Mouse (Mus musculus) CH12.LX (cell line): Measurements from ENCODE around the gene Cyfip2.

Source experiments
- CTCF ChIP-seq, 2 experiments: IDR thresholded peaks in 1 of 2; conservative IDR thresholded peaks in 1 of 2; 2 replicates each; pipeline ENCODE4 v1.5.1; 2011 to 2012; ENCODE audit warnings: low read depth in 2 of 2, low read length in 2 of 2, improper control_type of control experiment in 1 of 2, inconsistent platforms in 1 of 2, mild to moderate bottlenecking in 1 of 2, moderate library complexity in 1 of 2
- E2F4 ChIP-seq: IDR thresholded peaks from 2 replicates; pipeline ENCODE4 v1.6.1; 2011; ENCODE audit warnings: low read depth, low read length, improper control_type of control experiment; ENCODE audit not compliant: insufficient replicate concordance
- EP300 ChIP-seq: IDR thresholded peaks from 2 replicates; pipeline ENCODE4 v1.6.1; 2011; ENCODE audit warnings: low read length, improper control_type of control experiment
- GABPA ChIP-seq: IDR thresholded peaks from 2 replicates; pipeline ENCODE4 v1.6.1; 2012; ENCODE audit warnings: low read depth, low read length, improper control_type of control experiment, inconsistent platforms; ENCODE audit not compliant: insufficient replicate concordance
- HCFC1 ChIP-seq: IDR thresholded peaks from 2 replicates; pipeline ENCODE4 v1.6.1; 2012; ENCODE audit warnings: low read depth, mild to moderate bottlenecking, inconsistent platforms, low read length, improper control_type of control experiment
- KAT2A ChIP-seq: IDR thresholded peaks from 2 replicates; pipeline ENCODE4 v1.6.1; 2012; ENCODE audit warnings: low read length, improper control_type of control experiment, inconsistent platforms; ENCODE audit not compliant: insufficient replicate concordance
- MAX ChIP-seq: IDR thresholded peaks from 2 replicates; pipeline ENCODE4 v1.6.1; 2011; ENCODE audit warnings: low read length, improper control_type of control experiment
- MEF2A ChIP-seq: IDR thresholded peaks from 2 replicates; pipeline ENCODE4 v1.6.1; 2014; ENCODE audit warnings: low read depth, mild to moderate bottlenecking, inconsistent platforms, low read length, improper control_type of control experiment, borderline replicate concordance
- NRF1 ChIP-seq: IDR thresholded peaks from 2 replicates; pipeline ENCODE4 v1.6.1; 2014; ENCODE audit warnings: low read depth, mild to moderate bottlenecking, inconsistent platforms, low read length, improper control_type of control experiment, moderate library complexity
- POLR2A ChIP-seq: IDR thresholded peaks from 2 replicates; pipeline ENCODE4 v1.6.1; 2011; ENCODE audit warnings: low read depth, mild to moderate bottlenecking, improper control_type of control experiment, low read length
- POLR2AphosphoS2 ChIP-seq: IDR thresholded peaks from 2 replicates; pipeline ENCODE4 v1.6.1; 2011; ENCODE audit warnings: low read depth, low read length, improper control_type of control experiment
- ZKSCAN1 ChIP-seq: IDR thresholded peaks from 2 replicates; pipeline ENCODE4 v1.6.1; 2012; ENCODE audit warnings: low read depth, inconsistent platforms, low read length, improper control_type of control experiment, borderline replicate concordance
- ZNF384 ChIP-seq: IDR thresholded peaks from 2 replicates; pipeline ENCODE4 v1.6.1; 2012; ENCODE audit warnings: low read depth, low read length, improper control_type of control experiment, inconsistent platforms

GRCm38 (mm10) chr11:46157462-46157861, 155.2 kb downstream of the Cyfip2 start:
- peak in 1 of 2 experiments; percentile 29; a peak in 2 of 4 replicates for TF ChIP-seq CTCF (conservative IDR thresholded peaks at IDR 0.05 in 1 of 2, IDR thresholded peaks at IDR 0.05 in 1 of 2; ENCODE audit: low read depth in 2 of 2, low read length in 2 of 2)
- no peak for TF ChIP-seq POLR2A
- no peak for TF ChIP-seq EP300
- TF ChIP-seq ZNF384, result no peak
- no peak for TF ChIP-seq NRF1
- TF ChIP-seq GABPA, result no peak
- no peak for TF ChIP-seq KAT2A
- TF ChIP-seq E2F4, result no peak
- TF ChIP-seq MEF2A, result no peak
- TF ChIP-seq MAX, result no peak
- TF ChIP-seq ZKSCAN1, result no peak
- TF ChIP-seq HCFC1, result no peak
- TF ChIP-seq POLR2AphosphoS2, result no peak
